Mouse (Mus musculus): ENCODE measurements around the gene Klf1.

GRCm38 (mm10) chr8:84944478-84945160, 42.9 kb downstream of the Klf1 start:
- no peak for TF ChIP-seq CTCF (IDR thresholded peaks at IDR 0.05; ENCODE audit: low read depth)
- TF ChIP-seq EP300 (IDR thresholded peaks at IDR 0.05; ENCODE audit: low read depth), result no peak
